Mouse (Mus musculus) hindbrain, embryonic 11.5 days (tissue): ENCODE measurements at regions not wholly inside any gene's neighbourhood (a gene's known extent, or its start where the extent isn't known, plus 50 kb on each side); places are given as distances from the start of the nearest gene placed in this dataset.

Experiments used
- ATAC-seq: fragments of 200-750 bp; cut with Nextera tagmentation; 2 replicates; pipeline ENCODE4 v1.8.0; 2017; ENCODE audit warnings: mild to moderate bottlenecking, moderate TSS enrichment, moderate library complexity; ENCODE audit not compliant: low FRiP score
- DNase-seq: peaks from one replicate; pipeline ENCODE4 v3.0.0-alpha.2; 2015; ENCODE audit warnings: low spot score
- H3K27ac ChIP-seq: fragments of 300-500 bp; sonication (generic); 2 replicates; pipeline ENCODE4 v1.5.1; 2014; ENCODE audit warnings: mild to moderate bottlenecking, low read depth, low read length
- H3K27me3 ChIP-seq: fragments of 300-500 bp; sonication (generic); 2 replicates; pipeline ENCODE4 v1.6.1; 2014; ENCODE audit warnings: mild to moderate bottlenecking, low read length, moderate library complexity, mixed read lengths; ENCODE audit not compliant: control insufficient read depth, insufficient read depth
- H3K36me3 ChIP-seq: fragments of 300-500 bp; sonication (generic); 2 replicates; pipeline ENCODE4 v1.6.1; 2014; ENCODE audit warnings: mild to moderate bottlenecking, low read length, moderate library complexity, mixed read lengths; ENCODE audit not compliant: control insufficient read depth, insufficient read depth
- H3K4me1 ChIP-seq: fragments of 300-500 bp; sonication (generic); replicated peaks from 2 replicates; pipeline ENCODE4 v1.6.1; 2014; ENCODE audit warnings: low read length, mixed read lengths; ENCODE audit not compliant: control insufficient read depth, insufficient read depth
- H3K4me2 ChIP-seq: fragments of 300-500 bp; sonication (generic); replicated peaks from 2 replicates; pipeline ENCODE4 v1.6.1; 2014; ENCODE audit warnings: mild to moderate bottlenecking, low read depth, low read length
- H3K4me3 ChIP-seq: fragments of 300-500 bp; sonication (generic); 2 replicates; pipeline ENCODE4 v1.5.1; 2014; ENCODE audit warnings: low read depth, low read length
- H3K9ac ChIP-seq: fragments of 300-500 bp; sonication (generic); 2 replicates; pipeline ENCODE4 v1.6.1; 2014; ENCODE audit warnings: low read depth, low read length
- H3K9me3 ChIP-seq: fragments of 300-500 bp; sonication (generic); 2 replicates; pipeline ENCODE4 v1.6.1; 2016; ENCODE audit warnings: low read length; ENCODE audit not compliant: control insufficient read depth
- WGBS: fragments of 180-500 bp; shearing (Covaris S2); extraction: QIAGEN DNeasy Blood & Tissue Kit; methylation state at CpG from one replicate; pipeline ENCODE4 v1.1.7; 2014; 5-methylcytosine and 5-hydroxymethylcytosine counted together

- no peak for ATAC-seq
- Histone ChIP-seq H3K4me1 (no peaks in the 10 kb centered on the region), H3K36me3 (no peaks in the 10 kb centered on the region), H3K4me3 (no peak overlapping the region), H3K9ac (no peak overlapping the region), H3K9me3 (no peaks in the 10 kb centered on the region), H3K27me3 (no peaks in the 10 kb centered on the region), H3K27ac (no peak overlapping the region), H3K4me2 (no peak overlapping the region)
- DNase-seq, result no peak
- 93% methylated on average over 3 of the region's 3 CpGs for WGBS
Observed at GRCm38 (mm10) chr1:23462411-23462810, 64.8 kb upstream of the Ogfrl1 start.

DNA sequence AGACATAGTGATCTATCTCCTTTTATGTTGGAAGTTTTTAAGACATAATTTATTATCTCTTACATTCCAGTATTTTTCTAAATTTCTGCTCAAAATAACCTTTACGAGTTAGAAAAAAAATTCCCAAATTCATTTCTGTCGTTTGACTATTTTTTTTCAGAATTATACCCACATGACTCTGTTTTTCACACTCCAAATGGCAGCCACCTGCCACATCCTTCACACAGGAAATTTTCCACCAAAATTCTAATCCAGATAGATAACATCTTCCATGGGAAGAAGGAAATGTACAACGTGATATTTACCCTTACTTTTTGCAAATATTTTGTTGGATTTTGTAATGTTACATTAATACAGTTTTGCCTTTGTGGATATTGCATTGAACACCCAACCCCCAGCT, 66.5 kb upstream of the Ogfrl1 start:
- Histone ChIP-seq H3K4me1 (no peaks in the 10 kb centered on the region), H3K27ac (no peak overlapping the region), H3K9ac (no peak overlapping the region), H3K4me2 (no peak overlapping the region), H3K4me3 (no peak overlapping the region), H3K9me3 (no peaks in the 10 kb centered on the region), H3K27me3 (no peaks in the 10 kb centered on the region), H3K36me3 (no peaks in the 10 kb centered on the region)
- no peak for DNase-seq
- WGBS, result 77% methylated on average over 3 of the region's 3 CpGs
- ATAC-seq, result no peak

- Histone ChIP-seq H3K27ac (no peak overlapping the region), H3K4me1 (no peaks in the 10 kb centered on the region), H3K4me2 (no peak overlapping the region), H3K9ac (no peak overlapping the region), H3K9me3 (no peaks in the 10 kb centered on the region), H3K27me3 (no peaks in the 10 kb centered on the region), H3K36me3 (no peaks in the 10 kb centered on the region), H3K4me3 (no peak overlapping the region)
- no peak for DNase-seq
- no peak for ATAC-seq
- 83% methylated on average over 7 of the region's 7 CpGs for WGBS
Observed at GRCm38 (mm10) chr1:23466340-23466739, 68.8 kb upstream of the Ogfrl1 start.

DNA sequence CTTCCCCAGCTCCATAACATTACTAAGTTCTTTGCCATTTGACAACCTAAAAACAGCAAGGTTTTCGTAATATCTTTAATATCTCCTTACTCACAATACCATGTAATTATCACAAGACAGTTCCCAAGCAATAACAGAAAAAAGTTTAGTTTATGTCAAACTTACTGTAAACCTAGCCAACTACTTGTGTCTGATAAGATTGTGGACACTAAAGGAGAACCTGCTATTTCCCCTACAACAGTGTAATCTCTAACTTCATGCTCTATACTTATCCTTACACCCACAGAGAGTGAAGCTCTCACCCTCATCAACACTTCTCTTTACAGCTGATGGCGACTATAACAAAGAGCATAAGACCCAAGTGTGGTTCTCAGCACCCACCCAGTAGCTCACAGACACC, 69.8 kb upstream of the Ogfrl1 start:
- no peak for ATAC-seq
- no peak overlapping the region for H3K9ac ChIP-seq

GRCm38 (mm10) chr1:23480776-23481320, 83.3 kb upstream of the Ogfrl1 start:
- no peak overlapping the region for H3K27ac ChIP-seq
- WGBS, result 90% methylated on average over 5 of the region's 5 CpGs
- DNase-seq (no peak), ATAC-seq (no peak)
- no peak overlapping the region for H3K4me3 ChIP-seq
- no peaks in the 10 kb centered on the region for H3K4me1 ChIP-seq
- no peak overlapping the region for H3K4me2 ChIP-seq
- H3K9me3 ChIP-seq, result no peaks in the 10 kb centered on the region
- H3K9ac ChIP-seq, result no peak overlapping the region
- H3K36me3 ChIP-seq, result no peaks in the 10 kb centered on the region
- no peaks in the 10 kb centered on the region for H3K27me3 ChIP-seq

More for the DNA sequence above, 69.8 kb upstream of the Ogfrl1 start:
- Histone ChIP-seq H3K4me2 (no peak overlapping the region), H3K4me3 (no peak overlapping the region), H3K4me1 (no peaks in the 10 kb centered on the region), H3K27ac (no peak overlapping the region), H3K27me3 (no peaks in the 10 kb centered on the region), H3K36me3 (no peaks in the 10 kb centered on the region), H3K9me3 (no peaks in the 10 kb centered on the region)
- DNase-seq, result no peak
- 87% methylated on average over 2 of the region's 2 CpGs for WGBS

- Histone ChIP-seq H3K4me2 (no peak overlapping the region), H3K9me3 (no peaks in the 10 kb centered on the region), H3K27ac (no peak overlapping the region), H3K4me3 (no peak overlapping the region), H3K4me1 (no peaks in the 10 kb centered on the region), H3K36me3 (no peaks in the 10 kb centered on the region), H3K27me3 (no peaks in the 10 kb centered on the region), H3K9ac (no peak overlapping the region)
- DNase-seq, result no peak
- WGBS, result 58% methylated on average over 1 of the region's 1 CpGs
- no peak for ATAC-seq
Observed at GRCm38 (mm10) chr1:23484566-23484965, 87.0 kb upstream of the Ogfrl1 start.

- Histone ChIP-seq H3K4me3 (no peak overlapping the region), H3K4me2 (no peak overlapping the region), H3K27ac (no peak overlapping the region), H3K36me3 (no peaks in the 10 kb centered on the region), H3K9ac (no peak overlapping the region), H3K9me3 (no peaks in the 10 kb centered on the region), H3K27me3 (no peaks in the 10 kb centered on the region), H3K4me1 (no peaks in the 10 kb centered on the region)
- ATAC-seq (no peak), DNase-seq (no peak)
- whole genome bisulfite sequencing, result 93% methylated on average over 3 of the region's 3 CpGs
Observed at GRCm38 (mm10) chr1:23485150-23485775, 87.7 kb upstream of the Ogfrl1 start.

DNA sequence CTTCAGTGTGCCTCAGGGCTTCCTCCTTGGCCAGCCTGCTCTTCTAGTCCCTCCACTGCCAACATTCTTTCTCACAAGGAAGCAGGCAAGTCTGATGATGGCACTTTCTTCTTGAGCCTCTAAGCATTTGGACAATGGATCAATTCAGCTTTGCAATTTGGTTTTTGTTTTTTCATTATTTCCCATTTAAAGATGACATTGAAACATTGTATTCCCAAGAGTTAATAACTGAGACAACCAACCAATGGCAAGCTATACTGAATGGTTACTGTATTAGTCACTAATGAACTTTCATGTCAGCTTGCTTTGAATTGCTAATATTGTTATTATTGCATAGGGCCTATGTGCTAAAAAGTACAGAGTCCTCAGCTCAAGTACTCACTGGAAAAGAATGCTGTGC, 89.5 kb upstream of the Ogfrl1 start:
- Histone ChIP-seq H3K4me1 (no peaks in the 10 kb centered on the region), H3K27me3 (no peaks in the 10 kb centered on the region), H3K4me2 (no peak overlapping the region), H3K9ac (no peak overlapping the region), H3K4me3 (no peak overlapping the region), H3K9me3 (no peaks in the 10 kb centered on the region), H3K36me3 (no peaks in the 10 kb centered on the region), H3K27ac (no peak overlapping the region)
- ATAC-seq (no peak), DNase-seq (no peak)

- no peaks in the 10 kb centered on the region for H3K4me1 ChIP-seq
- no peaks in the 10 kb centered on the region for H3K27me3 ChIP-seq
- no peak overlapping the region for H3K4me2 ChIP-seq
- no peak overlapping the region for H3K9ac ChIP-seq
- WGBS, result 62% methylated on average over 10 of the region's 10 CpGs
- H3K9me3 ChIP-seq, result no peaks in the 10 kb centered on the region
- H3K36me3 ChIP-seq, result no peaks in the 10 kb centered on the region
- H3K4me3 ChIP-seq, result no peak overlapping the region
- no peak for ATAC-seq
- no peak for DNase-seq
- H3K27ac ChIP-seq, result no peak overlapping the region
Observed at GRCm38 (mm10) chr1:23490640-23491039, 93.1 kb upstream of the Ogfrl1 start.
